Mouse (Mus musculus) cortical plate, adult 2 months (tissue): ENCODE data around the gene Rbm38. TPM values are rescaled to one million over a fixed set of nuclear protein-coding genes. Genes with fewer than 3 reads are reported as not detected.

ENCODE experiments used
- H3K27ac ChIP-seq: fragments of 200-500 bp; 2 replicates; pipeline ENCODE4 v1.5.1; 2012; ENCODE audit warnings: low read length, control low read depth, inconsistent platforms; ENCODE audit not compliant: insufficient read depth
- H3K4me1 ChIP-seq: fragments of 200-500 bp; 2 replicates; pipeline ENCODE4 v1.6.1; 2011; ENCODE audit warnings: low read length; ENCODE audit not compliant: control insufficient read depth, insufficient read depth
- H3K4me3 ChIP-seq: fragments of 200-500 bp; 2 replicates; pipeline ENCODE4 v1.5.1; 2011; ENCODE audit warnings: mild to moderate bottlenecking, low read length, control low read depth; ENCODE audit not compliant: insufficient read depth
- CTCF ChIP-seq: fragments of 200-500 bp; IDR thresholded peaks from 2 replicates; pipeline ENCODE4 v1.5.1; 2011; ENCODE audit warnings: mild to moderate bottlenecking, control low read depth, low read length; ENCODE audit not compliant: insufficient read depth; ENCODE audit errors: extremely low read depth
- POLR2A ChIP-seq: fragments of 200-500 bp; IDR thresholded peaks from 2 replicates; pipeline ENCODE4 v1.6.1; 2011; ENCODE audit warnings: mild to moderate bottlenecking, low read length, control low read depth; ENCODE audit not compliant: insufficient read depth; ENCODE audit errors: extremely low read depth
- polyA plus RNA-seq: library from polyadenylated mRNA; depleted of rRNA; stranded (reverse); fragments of >200 nt; gene quantifications from 2 replicates; pipeline ENCODE4 v1.2.3, GENCODE M21; 2012

The Rbm38 gene
- polyA plus RNA-seq, 1 experiment: 5.9 TPM

DNA sequence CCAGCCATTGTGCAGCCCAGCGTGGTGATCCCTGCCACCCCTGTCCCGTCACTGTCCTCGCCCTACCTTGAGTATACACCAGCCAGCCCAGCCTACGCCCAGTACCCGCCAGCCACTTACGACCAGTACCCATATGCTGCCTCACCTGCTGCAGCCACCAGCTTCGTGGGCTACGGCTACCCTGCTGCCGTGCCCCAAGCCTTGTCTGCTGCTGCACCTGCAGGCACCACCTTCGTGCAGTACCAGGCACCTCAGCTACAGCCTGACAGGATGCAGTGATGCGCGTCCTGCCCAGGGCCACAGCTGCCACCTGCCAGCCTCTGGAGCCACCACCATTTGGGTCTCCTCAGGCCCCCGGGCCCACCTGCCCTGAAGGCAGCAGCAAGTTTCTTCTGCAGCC, 13.2 kb downstream of the Rbm38 start:
- TF ChIP-seq CTCF (no peak), POLR2A (no peak)
- Histone ChIP-seq H3K4me1 (no peaks in the 10 kb centered on the region), H3K4me3 (no peak overlapping the region), H3K27ac (no peak overlapping the region)

GRCm38 (mm10) chr2:173034998-173035397, 14.7 kb downstream of the Rbm38 start:
- TF ChIP-seq CTCF: no peak
- TF ChIP-seq POLR2A: no peak
- Histone ChIP-seq H3K27ac (no peak overlapping the region), H3K4me3 (no peak overlapping the region), H3K4me1 (no peaks in the 10 kb centered on the region)

DNA sequence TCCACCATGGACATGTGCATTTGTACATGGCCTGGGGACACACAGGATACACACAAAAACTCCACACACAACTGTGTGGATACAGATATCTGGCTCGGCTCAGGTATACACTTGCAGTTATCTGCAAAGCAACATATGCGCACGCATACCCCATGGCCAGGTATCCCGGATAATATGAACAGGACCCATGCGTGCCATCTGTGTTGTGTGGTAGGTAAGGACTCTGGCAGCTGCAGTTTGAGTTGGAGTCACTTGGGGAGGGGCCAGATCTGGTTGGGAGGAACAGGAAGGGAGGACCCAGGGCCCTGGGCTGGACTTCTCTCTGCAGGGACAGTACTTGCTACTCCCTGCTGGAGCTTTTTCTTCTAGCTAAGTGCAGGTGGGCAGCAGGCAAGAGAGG, 15.4 kb downstream of the Rbm38 start:
- Histone ChIP-seq H3K4me3 (no peak overlapping the region), H3K27ac (no peak overlapping the region), H3K4me1 (no peaks in the 10 kb centered on the region)
- no peak for TF ChIP-seq POLR2A
- no peak for TF ChIP-seq CTCF

- Histone ChIP-seq H3K4me1 (no peaks in the 10 kb centered on the region), H3K4me3 (no peak overlapping the region), H3K27ac (no peak overlapping the region)
- no peak for TF ChIP-seq POLR2A
- TF ChIP-seq CTCF: no peak
Measured at GRCm38 (mm10) chr2:173036055-173036454, 15.8 kb downstream of the Rbm38 start.

- Histone ChIP-seq H3K4me1 (no peaks in the 10 kb centered on the region), H3K4me3 (no peak overlapping the region), H3K27ac (no peak overlapping the region)
- TF ChIP-seq CTCF (no peak), POLR2A (no peak)
Measured at GRCm38 (mm10) chr2:173036611-173037010, 16.3 kb downstream of the Rbm38 start.

DNA sequence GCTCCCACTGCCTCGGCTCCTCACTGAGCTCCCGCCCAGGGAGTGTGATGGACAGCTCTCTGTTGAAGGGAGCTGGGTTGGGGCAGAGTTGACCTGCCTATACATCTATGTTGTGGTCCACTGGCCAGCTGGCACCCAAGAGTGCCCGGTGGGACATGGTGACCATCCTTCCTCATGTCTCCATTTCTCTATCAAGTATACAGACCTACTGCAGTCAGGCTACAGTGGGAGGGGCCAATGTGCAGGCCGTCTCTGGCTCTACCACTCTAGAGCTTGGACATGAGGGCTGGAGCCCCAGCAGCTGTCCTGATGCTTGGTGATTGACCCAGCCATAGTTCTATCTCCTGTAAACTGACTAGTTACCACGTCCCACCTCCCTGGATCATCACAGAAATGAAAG, 17.0 kb downstream of the Rbm38 start:
- no peak for TF ChIP-seq CTCF
- no peak for TF ChIP-seq POLR2A
- H3K4me3 ChIP-seq: no peak overlapping the region
- H3K27ac ChIP-seq: no peak overlapping the region
- H3K4me1 ChIP-seq: no peaks in the 10 kb centered on the region

- no peak for TF ChIP-seq POLR2A
- TF ChIP-seq CTCF: no peak
- H3K4me3 ChIP-seq: no peak overlapping the region
Measured at GRCm38 (mm10) chr2:173037827-173038607, 17.7 kb downstream of the Rbm38 start.

GRCm38 (mm10) chr2:173039041-173039440, 18.7 kb downstream of the Rbm38 start:
- TF ChIP-seq POLR2A (no peak), CTCF (no peak)
- no peak overlapping the region for H3K4me3 ChIP-seq
- H3K27ac ChIP-seq: no peak overlapping the region
- no peaks in the 10 kb centered on the region for H3K4me1 ChIP-seq

More at GRCm38 (mm10) chr2:173037827-173038607, 17.7 kb downstream of the Rbm38 start:
- Histone ChIP-seq H3K4me1 (no peaks in the 10 kb centered on the region), H3K27ac (no peak overlapping the region)

DNA sequence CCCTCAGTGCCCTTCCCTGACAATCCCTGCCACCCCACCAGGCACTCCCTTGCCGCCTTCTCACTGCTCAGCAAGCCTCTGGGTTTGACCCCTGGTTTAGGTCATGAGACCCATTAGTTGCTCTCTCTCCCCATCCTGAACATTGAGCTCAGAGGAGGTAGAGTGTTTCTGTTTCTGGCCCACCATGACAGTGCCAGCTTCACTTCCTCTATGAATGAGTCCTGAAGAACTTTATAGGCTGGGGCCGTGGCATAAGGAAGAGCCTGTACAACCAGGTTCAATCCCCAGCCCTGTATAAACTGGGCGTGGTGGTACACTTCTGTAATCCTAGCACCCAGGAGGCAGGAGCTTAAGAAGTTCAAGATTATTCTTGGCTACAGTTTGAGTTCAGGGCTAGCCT, 20.5 kb downstream of the Rbm38 start:
- TF ChIP-seq POLR2A: no peak
- no peak for TF ChIP-seq CTCF
- no peak overlapping the region for H3K27ac ChIP-seq
- no peak overlapping the region for H3K4me3 ChIP-seq
- H3K4me1 ChIP-seq: no peaks in the 10 kb centered on the region

DNA sequence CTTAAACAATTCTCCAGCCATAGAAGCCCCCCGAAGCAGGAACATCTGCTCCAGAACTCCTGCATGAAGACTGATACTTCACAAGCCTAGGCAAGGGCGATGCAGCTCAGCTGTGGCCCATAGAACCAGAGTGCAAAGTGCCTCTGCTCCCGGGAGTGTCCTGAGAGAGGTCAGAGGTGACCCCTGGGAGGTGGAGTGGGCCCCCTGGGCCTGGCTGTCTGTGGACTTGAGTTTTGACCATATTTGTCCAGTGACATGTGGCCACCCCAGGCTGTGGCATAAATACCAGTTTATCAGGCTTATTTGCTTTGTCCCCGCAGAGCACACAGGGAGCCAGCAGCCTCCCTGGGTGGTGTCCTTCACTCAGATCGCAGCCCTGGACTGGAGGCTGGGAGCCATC, 20.9 kb downstream of the Rbm38 start:
- TF ChIP-seq POLR2A (no peak), CTCF (no peak)
- H3K4me3 ChIP-seq: no peak overlapping the region
- H3K4me1 ChIP-seq: no peaks in the 10 kb centered on the region
- H3K27ac ChIP-seq: no peak overlapping the region

DNA sequence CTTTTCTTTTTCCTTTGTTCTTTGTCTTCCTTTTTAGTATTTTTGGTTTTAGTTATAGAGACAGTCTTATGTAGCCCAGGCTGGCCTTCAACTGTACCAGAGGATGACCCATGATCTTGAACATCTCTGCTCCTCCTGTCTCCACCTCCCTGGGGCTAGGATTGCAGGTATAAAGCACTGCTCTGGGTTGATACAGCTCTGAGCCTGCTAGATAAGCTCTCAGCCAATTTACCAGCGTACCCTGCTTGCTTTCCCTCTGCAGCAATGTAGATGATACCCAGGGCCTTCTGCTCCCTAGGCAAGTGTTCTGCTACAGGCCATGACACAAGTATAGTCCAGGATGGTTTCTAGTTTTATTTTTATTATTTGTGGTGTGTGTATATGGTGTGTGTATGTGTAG, 21.6 kb downstream of the Rbm38 start:
- H3K4me1 ChIP-seq: no peaks in the 10 kb centered on the region
- no peak overlapping the region for H3K27ac ChIP-seq
- no peak overlapping the region for H3K4me3 ChIP-seq
- TF ChIP-seq POLR2A (no peak), CTCF (no peak)
